Mouse (Mus musculus): Measurements from ENCODE around the gene Parp6.

DNA sequence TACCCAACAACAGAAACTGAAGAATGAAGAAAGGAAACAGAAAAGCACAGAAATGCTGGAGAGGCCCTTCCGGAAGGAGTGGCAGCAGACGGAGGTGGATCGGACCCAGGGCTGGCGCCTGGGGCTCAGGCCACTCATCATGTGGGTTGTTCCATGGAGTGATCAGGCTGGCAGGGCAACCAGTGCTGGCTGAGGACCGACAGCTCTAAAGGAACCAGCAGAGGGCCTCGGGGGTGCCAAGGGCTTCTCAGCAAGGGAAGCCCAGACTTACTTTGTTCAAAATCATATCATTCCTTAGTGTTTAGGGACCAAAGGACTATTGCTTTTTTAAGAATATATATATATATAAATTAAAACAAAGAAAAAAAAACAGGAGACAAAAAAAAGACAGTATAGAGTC, 11.1 kb upstream of the Parp6 start:
- TF ChIP-seq CTCF (IDR thresholded peaks at IDR 0.05; ENCODE audit: low read depth, low read length): no peak
- TF ChIP-seq POLR2A (IDR thresholded peaks at IDR 0.05; ENCODE audit: insufficient read depth, low read length): no peak
- no peak for TF ChIP-seq EP300 (IDR thresholded peaks at IDR 0.05; ENCODE audit: insufficient read depth, low read depth, low read length)

Data from ES-Bruce4 (cell line).